Mouse (Mus musculus) kidney, postnatal 0 days (tissue): ENCODE data around the gene Col12a1. TPM values are rescaled to one million over a fixed set of nuclear protein-coding genes. Genes with fewer than 3 reads are reported as not detected.

ENCODE experiments used
- ATAC-seq: fragments of 200-750 bp; cut with Nextera tagmentation; replicated peaks from 2 replicates; pipeline ENCODE4 v1.8.0; 2017; ENCODE audit warnings: low read depth, moderate number of reproducible peaks, moderate TSS enrichment, moderate library complexity; ENCODE audit not compliant: low FRiP score
- DNase-seq: peaks from one replicate; pipeline ENCODE4 v3.0.0-alpha.2; 2016; ENCODE audit warnings: low spot score
- H3K27ac ChIP-seq: fragments of 300-500 bp; sonication (generic); 2 replicates; pipeline ENCODE4 v1.5.1; 2014; ENCODE audit warnings: mild to moderate bottlenecking
- H3K27me3 ChIP-seq: fragments of 300-500 bp; sonication (generic); 2 replicates; pipeline ENCODE4 v1.6.1; 2014; ENCODE audit warnings: low read length, mixed read lengths; ENCODE audit not compliant: insufficient read depth
- H3K36me3 ChIP-seq: fragments of 300-500 bp; sonication (generic); 2 replicates; pipeline ENCODE4 v1.6.1; 2014; ENCODE audit warnings: low read length, mixed read lengths; ENCODE audit not compliant: insufficient read depth
- H3K4me1 ChIP-seq: fragments of 300-500 bp; sonication (generic); replicated peaks from 2 replicates; pipeline ENCODE4 v1.6.1; 2014; ENCODE audit warnings: antibody characterized with exemption, low read length, mixed read lengths; ENCODE audit not compliant: insufficient read depth
- H3K4me2 ChIP-seq: fragments of 300-500 bp; sonication (generic); 2 replicates; pipeline ENCODE4 v1.6.1; 2014; ENCODE audit warnings: mild to moderate bottlenecking, low read length, moderate library complexity, mixed read lengths
- H3K4me3 ChIP-seq: fragments of 300-500 bp; sonication (generic); replicated peaks from 2 replicates; pipeline ENCODE4 v1.5.1; 2014; ENCODE audit warnings: low read depth, low read length
- H3K9ac ChIP-seq: fragments of 300-500 bp; sonication (generic); 2 replicates; pipeline ENCODE4 v1.6.1; 2014; ENCODE audit warnings: low read depth, low read length
- H3K9me3 ChIP-seq: fragments of 300-500 bp; sonication (generic); replicated peaks from 2 replicates; pipeline ENCODE4 v1.6.1; 2016; ENCODE audit warnings: low read length, inconsistent platforms, mixed read lengths
- CTCF ChIP-seq: IDR thresholded peaks from 2 replicates; pipeline ENCODE4 v1.5.1; 2016; ENCODE audit warnings: antibody characterized with exemption, low read depth, mild to moderate bottlenecking, moderate library complexity
- WGBS: fragments of 180-500 bp; shearing (Covaris S2); extraction: QIAGEN DNeasy Blood & Tissue Kit; methylation state at CpG from one replicate; pipeline ENCODE4 v1.1.7; 2014; 5-methylcytosine and 5-hydroxymethylcytosine counted together
- polyA plus RNA-seq: library from polyadenylated mRNA; unstranded; fragments of >200 nt; fragmentation: Nextera tagmentation; extraction: Ambion mirVana; gene quantifications from 2 replicates; pipeline ENCODE4 v1.2.1, GENCODE M21; 2015

Col12a1 gene
- polyA plus RNA-seq = 42.8 and 43.5 TPM in 2 replicates

GRCm38 (mm10) chr9:79718481-79719370 is at the start of gene Col12a1:
Gene Col12a1, minus strand, starts transcription at chr9:79718831.
- Histone ChIP-seq H3K36me3 (no peaks in the 10 kb centered on the region), H3K27me3 (peaks cover 8% of the 10 kb centered on the region; the same call in 1 of the 2 replicates), H3K9me3 (0 out of 2 replicates have a peak, but pooled peaks cover 2% of the 10 kb centered on the region), H3K4me1 (peaks cover 27% of the 10 kb centered on the region), H3K9ac (peak within 1 kb of the TSS; percentile 59), H3K27ac (peak within 1 kb of the TSS; percentile 72), H3K4me2 (peak within 1 kb of the TSS; percentile 87), H3K4me3 (peak within 1 kb of the TSS; percentile 59)
- DNase-seq (peak; percentile 90), ATAC-seq (peak; percentile 60)
- peak; percentile 8; the same call in 1 of the 2 replicates for TF ChIP-seq CTCF
- under 1% methylated on average over 64 of the region's 64 CpGs for WGBS

DNA sequence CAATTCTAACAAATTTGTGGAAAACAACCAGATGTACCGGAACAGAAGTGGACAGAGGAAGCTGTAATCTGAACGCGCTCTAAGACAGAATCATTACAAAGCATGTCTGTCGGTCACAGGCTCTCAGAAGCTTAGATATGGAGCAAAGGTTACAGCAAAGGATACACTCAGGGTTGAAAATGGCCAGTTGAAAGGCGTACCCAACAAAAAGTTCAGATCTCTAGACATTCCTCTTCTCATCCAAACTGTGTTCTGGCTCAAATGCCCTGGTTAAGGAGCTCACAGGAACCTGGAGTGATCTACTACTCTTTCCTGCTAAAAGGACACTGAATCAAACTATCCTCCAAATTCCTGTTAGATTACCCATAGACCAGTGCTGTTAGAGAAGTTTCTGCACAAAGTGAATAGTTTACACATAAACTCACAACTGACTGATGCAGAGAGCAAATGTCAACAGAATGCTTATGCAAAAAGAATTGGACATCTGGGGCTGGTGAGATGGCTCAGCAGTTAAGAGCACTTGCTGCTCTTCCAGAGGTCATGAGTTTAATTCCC is 48.4 kb upstream of the Col12a1 start:
- 0 out of 2 replicates have a peak, but pooled peaks cover 2% of the 10 kb centered on the region for H3K36me3 ChIP-seq
- ATAC-seq (peak; percentile 72), DNase-seq (no peak)
- H3K9me3 ChIP-seq = no peaks in the 10 kb centered on the region
- 80% methylated on average over 5 of the region's 5 CpGs for WGBS
- no peaks in the 10 kb centered on the region for H3K27me3 ChIP-seq
- no peak for TF ChIP-seq CTCF
- no peak overlapping the region for H3K9ac ChIP-seq
- no peak overlapping the region for H3K27ac ChIP-seq
- no peak overlapping the region for H3K4me2 ChIP-seq
- H3K4me1 ChIP-seq = no peaks in the 10 kb centered on the region
- H3K4me3 ChIP-seq = no peak overlapping the region

DNA sequence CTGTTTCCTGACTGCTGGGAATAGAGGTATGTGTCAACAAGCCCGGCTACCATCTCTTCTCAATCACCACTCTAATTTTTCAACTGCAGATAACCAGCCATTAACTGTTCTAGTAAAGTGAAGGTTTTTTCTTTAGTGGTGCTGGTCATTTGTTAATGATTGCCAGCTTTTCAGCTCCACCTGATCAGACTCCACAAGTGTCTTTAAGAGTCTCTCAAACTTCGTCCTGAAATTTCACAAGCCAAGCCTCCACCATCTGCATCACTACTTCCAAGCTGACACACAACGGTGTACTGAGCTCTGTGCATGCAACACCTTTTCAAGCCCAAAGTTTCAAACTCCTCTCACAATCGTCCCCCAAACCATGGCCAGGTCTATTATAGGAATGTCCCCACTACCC is 46.7 kb upstream of the Col12a1 start:
- no peak for TF ChIP-seq CTCF
- H3K36me3 ChIP-seq = 0 out of 2 replicates have a peak, but pooled peaks cover 2% of the 10 kb centered on the region
- no peak for ATAC-seq
- no peak overlapping the region for H3K9ac ChIP-seq
- no peak overlapping the region for H3K4me2 ChIP-seq
- DNase-seq = no peak
- no peak overlapping the region for H3K27ac ChIP-seq
- H3K9me3 ChIP-seq = no peaks in the 10 kb centered on the region
- WGBS = 74% methylated on average over 4 of the region's 4 CpGs
- H3K4me3 ChIP-seq = no peak overlapping the region
- no peaks in the 10 kb centered on the region for H3K4me1 ChIP-seq
- no peaks in the 10 kb centered on the region for H3K27me3 ChIP-seq

DNA sequence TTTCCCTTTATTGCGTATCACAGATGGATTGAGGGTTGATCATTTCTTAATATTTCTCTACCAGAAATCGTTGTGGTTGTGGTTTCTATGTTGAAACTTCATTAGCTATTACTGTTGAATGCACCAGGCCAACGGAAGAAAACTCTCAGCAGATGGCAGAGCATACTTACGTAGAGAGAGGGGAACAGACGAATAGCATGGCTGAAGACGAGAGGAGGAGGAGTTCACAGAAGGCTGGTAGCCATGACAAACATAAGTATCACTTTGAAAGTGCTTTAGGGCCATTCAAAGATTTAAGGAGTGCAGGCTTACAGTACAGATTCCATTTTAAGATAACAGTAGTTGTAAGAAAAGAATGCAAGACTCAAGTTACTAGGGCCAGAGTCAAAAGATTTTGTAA is 43.9 kb upstream of the Col12a1 start:
- H3K4me3 ChIP-seq = no peak overlapping the region
- ATAC-seq = no peak
- no peaks in the 10 kb centered on the region for H3K9me3 ChIP-seq
- no peak overlapping the region for H3K27ac ChIP-seq
- H3K4me2 ChIP-seq = no peak overlapping the region
- TF ChIP-seq CTCF = no peak
- WGBS = 80% methylated on average over 6 of the region's 6 CpGs
- no peak for DNase-seq
- 0 out of 2 replicates have a peak, but pooled peaks cover 2% of the 10 kb centered on the region for H3K36me3 ChIP-seq
- H3K27me3 ChIP-seq = no peaks in the 10 kb centered on the region
- no peak overlapping the region for H3K9ac ChIP-seq
- 0 out of 2 replicates have a peak, but pooled peaks cover 2% of the 10 kb centered on the region for H3K4me1 ChIP-seq

DNA sequence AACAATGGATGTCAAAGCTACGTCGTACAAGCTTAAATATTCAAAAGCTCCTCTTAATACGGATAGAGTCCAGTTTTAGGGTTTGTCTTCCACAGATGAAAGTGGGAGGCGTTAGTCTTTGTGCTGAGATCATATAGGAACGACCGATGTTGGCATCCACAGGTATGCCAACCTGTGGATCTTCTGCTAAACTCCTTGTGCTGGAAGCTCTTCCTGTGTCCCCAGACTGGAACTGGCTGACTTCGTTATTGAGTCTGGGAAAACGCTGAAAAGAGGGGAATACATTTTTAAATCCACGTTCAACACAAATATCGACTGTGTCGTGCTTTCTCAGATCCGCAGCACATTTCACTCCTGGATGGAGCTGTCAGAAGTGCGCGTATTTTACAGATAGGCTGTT is 41.4 kb upstream of the Col12a1 start:
- DNase-seq (no peak), ATAC-seq (peak; percentile 18)
- WGBS = 4% methylated on average over 14 of the region's 14 CpGs
- peak overlapping the region; percentile 89 for H3K4me3 ChIP-seq
- peaks cover 12% of the 10 kb centered on the region; the same call in 1 of the 2 replicates for H3K36me3 ChIP-seq
- H3K4me1 ChIP-seq = 0 out of 2 replicates have a peak, but pooled peaks cover 2% of the 10 kb centered on the region
- no peaks in the 10 kb centered on the region for H3K9me3 ChIP-seq
- H3K27me3 ChIP-seq = no peaks in the 10 kb centered on the region
- peak overlapping the region; percentile 91 for H3K9ac ChIP-seq
- peak overlapping the region; percentile 73 for H3K4me2 ChIP-seq
- peak overlapping the region; percentile 93 for H3K27ac ChIP-seq
- TF ChIP-seq CTCF = no peak

- under 1% methylated on average over 49 of the region's 49 CpGs for WGBS
- no peak for TF ChIP-seq CTCF
- Histone ChIP-seq H3K9me3 (no peaks in the 10 kb centered on the region), H3K4me3 (peak within 1 kb of the TSS; percentile 89), H3K9ac (peak within 1 kb of the TSS; percentile 91), H3K36me3 (peaks cover 15% of the 10 kb centered on the region; the same call in 1 of the 2 replicates), H3K27me3 (no peaks in the 10 kb centered on the region), H3K27ac (peak within 1 kb of the TSS; percentile 93), H3K4me1 (0 out of 2 replicates have a peak, but pooled peaks cover 2% of the 10 kb centered on the region), H3K4me2 (peak within 1 kb of the TSS; percentile 73)
- ATAC-seq (peak; percentile 99), DNase-seq (peak; percentile 99)
These were observed 40.9 kb upstream of the Col12a1 start, which contains the start of gene Cox7a2 for GRCm38 (mm10) chr9:79759385-79760005. Gene Cox7a2, minus strand, starts transcription at chr9:79759878.
